Mouse (Mus musculus): ENCODE results near the gene Borcs7.

Gene Borcs7

DNA sequence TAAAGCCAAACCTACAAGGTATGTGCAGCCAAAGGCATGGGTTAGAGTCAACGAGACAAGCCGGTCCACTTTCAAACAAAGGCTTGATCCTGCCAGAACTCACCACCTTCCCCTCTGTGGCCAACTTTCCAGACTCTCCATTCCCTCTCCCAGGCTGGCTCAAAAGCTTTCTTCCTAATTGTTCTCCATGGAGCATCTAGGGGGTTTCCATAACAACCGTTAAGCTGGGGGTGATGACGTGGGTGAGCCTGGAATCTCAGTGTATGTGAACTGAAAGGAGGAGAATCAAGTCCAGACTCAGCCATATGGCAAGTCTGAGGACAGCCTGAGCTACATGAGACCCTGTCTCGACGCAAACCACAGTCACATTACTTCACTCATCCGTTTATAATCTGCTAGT lies 24.2 kb upstream of the Borcs7 start:
- no peak for DNase-seq

DNA sequence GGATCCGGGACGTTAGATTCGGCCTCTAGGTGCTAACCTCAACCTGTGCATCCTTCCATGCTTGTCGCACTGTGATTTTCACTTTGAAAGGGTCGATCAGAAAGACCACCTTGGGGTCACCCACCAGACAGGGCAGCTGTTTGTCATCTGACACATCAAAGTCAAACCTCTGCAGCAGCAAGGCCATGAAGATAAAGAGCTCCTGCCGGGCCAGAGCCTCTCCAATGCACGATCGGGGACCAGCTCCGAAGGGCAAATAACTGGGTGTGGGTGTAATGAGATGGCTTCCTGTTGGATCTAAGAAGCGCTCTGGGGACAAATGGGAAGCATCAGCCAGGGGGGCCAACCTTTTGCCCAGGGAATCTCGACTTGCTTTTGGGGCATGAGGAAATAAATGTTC lies 22.4 kb upstream of the Borcs7 start:
- DNase-seq, result no peak

- DNase-seq, result no peak
Observed at GRCm38 (mm10) chr19:46668263-46668662, 21.4 kb upstream of the Borcs7 start.

GRCm38 (mm10) chr19:46669802-46670201 lies 19.9 kb upstream of the Borcs7 start:
- no peak for DNase-seq

DNA sequence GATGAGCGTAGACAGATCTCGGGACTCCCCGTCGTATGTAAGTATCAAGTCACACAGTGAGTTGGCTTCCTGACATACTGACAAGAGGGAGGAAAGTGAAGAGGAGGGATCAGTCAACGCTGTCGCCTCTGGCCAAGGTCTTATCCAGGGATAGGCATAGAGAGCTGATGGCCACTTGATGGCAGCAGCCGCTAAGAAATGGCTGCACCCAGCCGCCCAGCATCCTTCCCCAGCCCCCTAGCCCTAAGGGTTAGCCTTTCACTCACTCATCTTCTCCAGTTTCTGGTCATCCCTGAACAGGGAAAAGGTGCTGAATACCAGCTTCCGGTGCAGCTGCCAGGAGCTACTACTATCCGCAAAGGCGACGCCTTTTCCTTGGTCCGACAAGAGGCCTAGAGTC lies 19.0 kb upstream of the Borcs7 start:
- DNase-seq, result peak; percentile 69

DNA sequence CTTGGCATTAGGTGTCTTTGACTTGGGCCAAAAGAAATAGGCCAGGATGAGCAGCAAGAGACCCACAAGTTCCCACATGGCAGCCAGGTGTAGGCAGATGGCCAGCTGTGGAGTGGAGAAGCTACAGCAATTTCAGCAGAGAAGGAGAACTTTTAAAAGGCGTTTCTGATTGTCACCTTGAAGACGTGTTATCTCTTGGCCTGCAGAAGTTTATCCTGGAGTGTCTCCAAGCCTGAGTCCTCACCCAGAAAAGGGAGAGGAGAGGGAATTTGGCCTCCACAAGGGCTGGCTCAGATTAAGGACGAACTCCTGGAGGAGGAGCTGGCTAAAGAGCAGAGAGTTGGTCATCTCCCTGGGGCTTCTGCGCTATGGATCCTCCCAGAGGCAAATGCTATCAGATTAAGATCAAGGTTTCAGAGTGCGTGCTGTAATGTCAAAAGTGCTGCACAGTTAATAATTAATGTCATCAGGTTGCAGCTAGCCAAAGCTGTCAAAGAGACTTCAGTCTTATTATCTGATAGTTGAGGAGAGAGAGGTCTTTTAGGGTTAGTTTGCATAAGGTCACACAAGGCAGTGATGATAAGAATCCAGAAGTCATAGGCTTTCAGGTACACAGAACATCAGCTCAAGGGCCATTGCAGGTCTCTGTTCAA lies 16.8 kb upstream of the Borcs7 start, which contains the start of gene Cyp17a1:
Cyp17a1 (minus strand) TSS at position 407 of the 653 bp plus-strand sequence.
- DNase-seq, result no peak

GRCm38 (mm10) chr19:46675641-46676040 lies 14.1 kb upstream of the Borcs7 start:
- DNase-seq, result no peak

DNA sequence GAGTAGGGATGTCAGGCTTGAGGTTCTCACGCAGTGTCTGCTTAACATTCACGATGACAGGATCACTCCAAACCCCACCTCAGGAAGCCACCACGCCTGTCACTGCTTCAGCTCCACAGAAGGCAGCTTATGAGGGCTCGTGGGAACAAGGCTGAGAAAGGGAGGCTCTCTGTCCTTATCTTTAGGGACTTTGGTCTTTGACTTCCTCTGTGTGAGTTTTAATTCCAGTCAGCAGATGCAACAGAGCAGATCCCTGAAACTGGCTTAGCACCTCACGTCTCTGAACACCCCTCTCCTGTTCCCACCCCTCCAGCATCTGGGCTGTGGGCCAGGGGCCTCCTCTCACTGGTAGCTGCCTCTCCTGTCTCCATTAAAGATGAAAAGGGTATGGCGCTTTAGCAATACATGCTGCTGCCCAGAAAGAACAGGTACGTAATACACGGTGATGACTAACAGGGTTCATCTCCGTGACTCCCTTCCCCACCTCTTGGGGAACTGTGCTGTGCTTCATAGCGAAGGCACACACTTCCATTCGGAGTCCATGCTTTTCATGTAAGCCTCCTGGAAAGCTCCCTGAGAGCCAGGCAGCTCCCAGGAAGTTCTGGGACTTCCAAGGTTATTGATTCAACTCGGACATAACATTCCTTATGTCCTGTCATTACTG lies 9.9 kb upstream of the Borcs7 start:
- DNase-seq, result no peak

DNA sequence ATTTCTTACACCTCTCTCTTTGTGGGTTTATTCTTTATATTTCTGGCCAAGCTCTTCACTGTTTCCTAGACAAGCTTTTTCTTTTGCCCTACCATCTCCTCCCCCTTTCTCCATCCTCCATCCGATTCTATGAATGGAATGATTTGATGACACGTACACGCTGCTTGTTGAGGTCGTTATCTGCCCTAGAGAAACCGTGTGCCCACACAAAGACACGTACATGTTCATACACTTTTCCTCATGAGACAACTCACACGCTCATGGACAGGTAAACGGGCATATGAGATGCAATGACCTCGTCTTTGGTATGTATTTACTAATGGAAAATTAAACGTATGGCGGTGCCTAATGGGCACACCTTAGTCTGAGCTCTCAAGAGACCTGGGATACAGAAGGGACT lies 681 bp downstream of the Borcs7 start:
- no peak for DNase-seq

DNA sequence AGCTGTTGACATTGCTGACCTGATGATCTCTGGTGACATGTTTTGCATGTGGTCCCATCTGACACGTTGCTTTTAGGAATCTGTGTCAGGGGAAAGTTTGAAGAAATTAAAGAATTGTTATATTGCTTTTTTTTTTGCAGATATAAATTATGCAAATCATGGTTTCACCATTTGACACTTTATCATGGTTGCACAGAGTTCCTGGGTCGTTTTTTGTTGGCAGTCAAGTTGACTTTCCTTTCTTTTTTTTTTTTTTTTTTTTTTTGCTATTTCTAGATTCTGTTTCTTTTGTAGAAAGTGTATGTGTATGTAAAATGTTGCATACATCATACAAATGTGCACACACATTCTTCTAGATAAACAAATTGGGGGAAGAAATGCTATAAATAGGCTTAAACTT lies 1.4 kb downstream of the Borcs7 start:
- no peak for DNase-seq

- no peak for DNase-seq
Observed at GRCm38 (mm10) chr19:46693146-46693545, 3.4 kb downstream of the Borcs7 start.

- no peak for DNase-seq
Observed at GRCm38 (mm10) chr19:46696482-46696881, 6.8 kb downstream of the Borcs7 start.

DNA sequence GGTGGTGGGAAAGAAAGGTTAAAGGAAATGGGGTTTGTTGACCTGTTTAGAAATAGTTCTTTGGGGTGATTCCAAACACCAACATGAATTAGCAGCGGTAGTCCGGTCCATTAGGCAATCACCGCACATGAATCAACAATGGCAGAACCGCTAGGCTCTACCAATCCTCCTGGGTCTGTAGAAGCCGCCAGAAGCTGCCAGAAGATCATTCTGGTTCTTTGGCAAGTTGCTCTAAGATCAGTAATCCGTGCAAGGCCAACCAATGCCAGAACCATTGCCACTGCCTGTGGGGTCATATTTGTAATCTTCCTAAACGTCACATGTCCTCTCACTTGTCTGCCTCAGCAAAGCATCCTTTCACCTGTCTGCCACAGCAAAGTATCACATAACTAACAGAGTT lies 7.2 kb downstream of the Borcs7 start:
- DNase-seq, result no peak

DNA sequence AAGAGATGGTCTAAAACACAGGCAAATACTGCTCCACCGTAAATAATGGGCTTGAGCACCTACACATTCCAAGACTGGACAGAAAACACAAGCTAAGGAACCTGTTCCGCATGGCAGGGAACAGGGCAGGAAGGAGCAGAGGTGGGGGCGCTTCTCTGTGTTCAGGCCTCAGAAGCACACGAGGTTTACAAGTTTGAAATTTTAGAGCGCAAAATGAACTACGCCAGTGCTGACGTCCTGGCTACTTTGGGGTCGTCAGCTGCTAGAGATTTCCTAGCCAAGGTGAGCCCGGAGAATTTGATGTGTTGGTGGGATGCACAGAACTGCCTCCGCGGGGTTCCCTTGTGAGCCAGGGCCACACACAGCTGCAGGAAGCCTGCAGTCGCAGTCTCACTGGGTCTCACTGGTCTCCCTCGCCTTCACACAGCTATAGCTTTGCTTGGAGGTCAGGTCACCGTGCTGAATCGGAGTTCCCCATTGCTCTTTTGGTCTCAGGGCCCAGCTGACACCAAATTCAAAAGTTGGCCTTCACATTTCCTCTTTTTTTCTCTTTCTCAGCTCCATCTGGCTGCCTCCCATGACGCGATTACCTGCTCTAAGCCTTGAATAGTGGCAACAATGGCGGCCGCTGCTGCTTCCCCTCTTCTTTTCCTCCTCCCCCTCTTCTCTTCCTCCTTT lies 8.3 kb downstream of the Borcs7 start:
- DNase-seq, result no peak

GRCm38 (mm10) chr19:46699011-46699481 lies 9.3 kb downstream of the Borcs7 start:
- no peak for DNase-seq

- DNase-seq, result no peak
Observed at GRCm38 (mm10) chr19:46701156-46701555, 11.4 kb downstream of the Borcs7 start.

GRCm38 (mm10) chr19:46705779-46706495 lies 16.2 kb downstream of the Borcs7 start:
- no peak for DNase-seq

GRCm38 (mm10) chr19:46706540-46707295 lies 17.0 kb downstream of the Borcs7 start:
- DNase-seq, result no peak

DNA sequence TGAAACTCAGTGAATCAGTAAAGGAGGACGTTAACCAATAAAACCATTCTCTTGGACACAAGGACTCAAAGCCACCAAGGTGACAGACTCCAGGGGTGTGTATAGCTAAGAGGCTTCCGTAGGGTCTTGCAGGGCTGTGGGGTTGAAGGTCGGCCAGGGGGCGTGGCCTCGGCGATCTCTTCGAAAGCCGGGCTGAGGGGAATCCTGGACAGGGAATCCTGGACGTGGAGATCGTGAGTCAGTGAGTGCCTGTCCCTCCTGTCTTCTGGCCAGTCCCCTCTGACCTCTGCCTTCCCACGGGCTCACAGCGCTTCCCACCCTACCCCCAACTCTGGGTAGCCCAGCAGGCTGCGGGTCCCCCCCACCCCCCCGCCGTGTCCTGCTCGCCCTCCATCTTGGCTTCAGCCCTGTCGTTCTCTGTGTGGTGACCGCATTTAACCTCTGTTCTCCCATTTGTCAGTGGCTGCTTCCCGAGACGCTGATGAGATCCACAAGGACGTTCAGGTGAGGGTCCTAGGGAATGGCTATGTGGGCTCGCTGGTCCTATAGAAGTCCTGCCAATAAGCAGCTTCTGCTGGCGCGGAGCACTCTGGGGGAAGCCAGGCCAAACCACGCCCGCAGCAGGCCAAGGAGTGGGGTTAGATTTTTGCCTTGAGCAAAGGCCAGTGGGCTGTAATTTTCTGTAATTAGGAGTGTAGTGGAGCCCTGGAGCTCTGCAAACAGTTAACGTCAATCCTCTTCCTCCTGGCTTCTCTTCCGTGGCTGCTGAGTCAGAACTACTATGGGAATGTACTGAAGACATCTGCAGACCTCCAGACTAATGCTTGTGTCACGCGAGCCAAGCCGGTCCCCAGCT lies 17.8 kb downstream of the Borcs7 start, which contains the start of gene As3mt:
As3mt (plus strand) TSS at position 163 of the 856 bp plus-strand sequence.
- peak; percentile 40 for DNase-seq

- DNase-seq, result no peak
Observed at GRCm38 (mm10) chr19:46710614-46711013, 20.9 kb downstream of the Borcs7 start.

GRCm38 (mm10) chr19:46714234-46714633 lies 24.5 kb downstream of the Borcs7 start:
- no peak for DNase-seq
